Mouse (Mus musculus) layer of hippocampus, postnatal 14 days (tissue): ENCODE data around the gene Zfp36. TPM values are rescaled to one million over a fixed set of nuclear protein-coding genes. Genes with fewer than 3 reads are reported as not detected.

Experiments
- DNase-seq, 2 experiments: peaks; one replicate each; pipeline ENCODE4 v3.0.0; 2021 to 2022; ENCODE audit warnings: low spot score in 2 of 2, mixed read lengths in 1 of 2
- total RNA-seq, 2 experiments: library from RNA; stranded (reverse); gene quantifications; 2 replicates each; pipeline ENCODE4 v1.2.3; 2021

The Zfp36 gene
- total RNA-seq, 2 experiments from 2014 or later = 3.6 to 3.9 TPM

DNA sequence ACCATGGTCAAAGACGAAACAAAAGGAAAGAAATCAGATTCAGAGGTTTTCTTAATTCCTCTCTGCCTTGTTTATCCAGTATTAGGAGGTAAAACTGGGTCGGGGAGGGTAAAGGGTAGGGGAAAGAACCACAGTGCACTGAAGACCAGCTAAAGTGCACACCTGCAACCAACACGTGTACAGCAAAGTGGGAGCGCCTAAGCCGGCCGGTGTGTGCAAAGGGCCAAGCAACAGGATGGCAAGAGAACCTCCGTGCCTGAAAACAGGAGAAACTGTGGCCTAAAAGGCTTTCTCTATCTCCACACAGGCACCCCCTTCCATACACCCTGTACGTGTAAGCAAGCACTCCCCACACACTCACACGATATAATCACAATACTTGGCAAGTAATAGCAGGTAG, 5.1 kb upstream of the Zfp36 start:
- no peak for DNase-seq

DNA sequence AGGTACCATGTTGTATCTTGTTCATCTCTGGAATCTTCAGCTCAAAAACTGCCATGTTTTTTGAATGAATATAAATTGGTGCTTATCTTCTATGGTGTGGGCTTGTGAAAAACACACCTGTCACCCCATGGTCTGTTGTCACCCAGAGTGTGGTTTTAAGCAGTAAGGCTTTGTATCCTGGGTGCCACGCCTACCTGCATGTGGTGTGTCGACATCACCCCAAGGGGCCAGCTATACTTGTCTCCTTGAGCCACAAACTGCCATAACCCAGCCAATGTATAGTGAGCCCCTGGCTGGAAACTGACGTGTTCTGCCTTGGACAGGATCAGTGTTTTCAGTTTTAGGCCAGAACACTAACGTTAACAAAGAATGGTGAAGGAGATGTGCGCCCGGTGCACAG, 4.1 kb upstream of the Zfp36 start:
- DNase-seq = no peak

DNA sequence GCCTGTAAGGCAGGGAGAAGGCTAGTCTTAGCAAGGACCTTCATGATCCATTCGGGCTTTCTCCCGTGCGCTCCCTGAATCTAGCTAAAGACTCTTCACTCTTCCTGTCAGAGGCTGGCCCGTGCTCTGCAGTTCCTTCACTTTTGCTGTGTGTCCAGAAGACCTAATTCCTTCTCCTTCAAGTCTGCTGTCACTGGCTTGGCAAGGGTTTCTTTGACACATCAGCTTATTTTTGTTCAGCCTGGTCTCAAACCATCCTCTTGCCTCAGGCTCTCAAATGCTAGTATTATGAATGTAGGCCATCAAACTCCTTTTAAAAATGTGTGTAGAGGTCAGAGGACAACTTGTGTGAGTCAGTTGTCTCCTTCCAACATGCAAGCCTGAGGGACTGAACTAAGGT, 3.6 kb upstream of the Zfp36 start:
- no peak for DNase-seq

DNA sequence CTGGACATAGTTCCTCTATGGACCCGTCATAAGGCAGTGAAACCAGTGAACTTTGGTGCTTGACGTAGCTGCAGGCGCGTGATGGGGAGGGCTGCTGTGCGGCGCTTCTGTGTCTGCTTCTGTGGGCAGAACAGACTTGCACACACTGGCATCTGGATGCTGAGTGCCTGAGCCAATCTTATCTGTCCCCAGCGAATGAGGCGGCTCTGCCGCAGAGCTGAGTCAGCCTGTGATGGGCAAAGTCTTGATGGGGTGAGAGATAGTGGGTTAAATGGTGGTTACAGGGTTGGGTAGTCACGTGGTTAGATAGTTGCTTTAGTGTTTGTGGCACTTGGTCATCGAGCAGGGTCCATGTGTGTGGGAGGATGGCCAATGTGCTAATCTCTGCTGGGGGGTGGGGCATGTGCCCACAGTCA, 2.9 kb upstream of the Zfp36 start:
- DNase-seq = peak in 1 of 2 experiments; percentile 65

DNA sequence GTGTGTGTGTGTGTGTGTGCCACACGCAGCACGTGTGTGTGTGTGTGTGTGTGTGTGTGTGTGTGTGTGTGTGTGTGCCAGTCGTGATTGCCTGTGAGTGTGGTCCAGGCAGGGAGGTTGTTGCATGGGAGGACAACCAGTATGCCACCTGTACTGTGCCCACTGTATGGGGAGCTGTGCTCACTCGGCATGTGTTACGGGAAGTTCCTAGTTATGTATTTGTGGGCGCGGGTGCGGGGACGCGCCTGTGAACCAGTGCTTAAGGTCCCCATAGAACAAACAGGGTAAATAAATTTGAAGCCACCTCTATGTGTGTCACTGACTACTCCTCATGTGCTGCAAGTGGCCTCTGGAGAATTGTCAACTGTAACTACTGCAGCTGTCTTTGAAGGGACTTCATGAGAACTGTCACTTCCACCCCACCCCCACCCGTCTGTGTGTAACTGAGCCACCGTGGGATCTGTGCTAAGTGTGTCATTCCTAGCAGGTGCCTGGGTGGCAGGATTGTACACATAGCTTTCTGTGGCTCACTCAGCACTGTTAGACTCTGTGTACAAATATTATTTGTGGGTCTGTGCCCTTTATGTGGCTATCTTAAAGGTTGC, 2.4 kb upstream of the Zfp36 start:
- no peak for DNase-seq

DNA sequence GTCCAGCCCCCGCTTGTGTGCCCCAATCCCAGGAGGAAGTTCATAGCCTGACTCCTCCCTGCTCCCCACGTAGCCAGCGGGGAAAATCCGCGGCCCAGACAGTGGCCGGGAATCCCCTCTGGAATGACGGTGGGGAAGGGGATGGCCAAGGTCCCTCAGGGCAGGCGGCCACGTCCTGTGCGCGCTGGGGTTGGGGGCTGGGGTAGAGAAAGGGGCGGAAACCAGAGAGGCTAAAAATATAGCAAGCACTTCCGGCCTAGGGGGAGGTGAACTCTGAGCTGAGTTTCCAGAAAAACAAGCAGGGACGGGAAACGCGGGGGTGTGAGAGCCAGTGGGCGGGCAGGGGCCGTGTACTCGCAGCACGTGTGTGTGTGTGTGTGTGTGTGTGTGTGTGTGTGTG, 1.9 kb upstream of the Zfp36 start:
- DNase-seq = peak in 1 of 2 experiments; percentile 29

DNA sequence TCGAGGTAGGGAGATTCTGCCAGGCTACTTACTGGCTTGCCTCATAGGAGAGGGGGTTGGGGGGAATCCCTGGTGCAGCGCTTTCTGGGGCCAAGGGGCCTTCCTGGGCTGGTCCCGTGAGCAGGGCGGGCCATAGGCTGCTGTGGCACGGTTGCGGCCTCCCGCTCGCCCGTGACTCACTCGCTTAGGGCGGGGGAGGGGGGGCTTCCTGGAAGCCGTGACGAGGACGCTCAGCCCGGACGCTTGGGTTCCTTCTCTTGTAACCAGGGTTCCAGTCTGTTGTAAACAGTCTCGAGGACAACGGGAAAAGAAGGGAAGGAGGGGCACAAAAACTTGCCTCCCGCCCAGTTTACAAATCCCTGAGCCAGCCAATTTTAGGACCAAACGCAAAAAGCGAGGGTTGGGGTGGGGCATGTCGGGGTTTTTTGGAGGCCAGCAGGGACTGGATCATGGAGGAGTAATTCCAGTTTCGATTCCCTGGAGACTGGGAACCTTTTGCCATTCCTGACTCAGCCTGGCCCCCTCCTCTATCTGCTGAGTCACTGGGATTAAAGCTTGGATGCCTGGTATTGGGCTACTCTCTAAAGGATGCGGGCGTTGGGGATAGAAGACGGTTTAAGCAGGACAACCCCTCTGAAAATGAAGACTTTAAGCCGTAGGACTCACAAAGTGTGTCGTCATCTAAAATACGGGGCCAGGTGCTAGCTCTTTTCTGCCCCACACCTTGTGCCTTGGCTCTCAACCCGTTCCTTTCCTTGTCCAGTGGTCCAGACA, 1.2 kb upstream of the Zfp36 start:
- no peak for DNase-seq

DNA sequence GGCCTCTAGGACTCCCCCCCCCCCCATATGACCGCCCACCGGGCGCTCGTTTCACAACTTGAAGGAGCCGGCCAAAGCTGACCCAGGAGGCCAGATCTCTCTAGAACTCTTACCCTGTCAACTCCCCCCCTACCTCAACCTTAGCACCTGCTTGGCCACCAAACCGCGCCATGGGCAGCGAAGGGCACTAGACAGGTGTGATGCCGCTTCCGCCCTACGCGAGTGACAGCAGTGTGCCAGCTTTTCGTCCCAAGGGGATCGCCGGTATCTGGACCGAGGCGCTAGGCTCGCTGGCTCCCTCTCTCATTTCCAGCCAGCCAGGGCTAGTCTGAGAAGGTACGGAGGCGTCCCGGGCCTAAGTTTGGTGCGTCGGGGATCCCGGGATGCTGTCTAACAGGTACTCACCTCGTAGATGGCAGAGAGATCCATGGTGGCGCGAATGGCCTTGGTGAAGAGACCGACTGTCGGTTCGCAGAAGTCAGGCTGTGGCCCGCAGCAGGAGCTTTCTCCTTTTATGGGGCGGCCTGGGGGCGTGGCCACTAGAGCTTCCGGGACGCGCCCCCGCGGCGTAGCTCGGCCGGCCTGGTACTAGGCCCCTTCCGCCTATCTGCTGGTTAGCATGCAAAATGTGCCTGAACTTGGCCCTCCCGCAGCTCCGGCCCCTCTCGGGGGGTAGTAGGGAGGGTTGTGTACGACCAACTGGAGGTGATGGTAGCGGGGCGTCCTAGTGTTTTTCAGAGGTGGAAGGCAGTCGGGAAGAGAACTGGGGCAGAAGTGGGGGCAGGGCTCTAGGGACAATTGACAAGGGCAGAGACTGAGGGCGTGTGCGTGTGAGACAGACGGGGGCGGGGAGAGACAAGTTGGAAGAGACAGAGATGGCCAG, 1.0 kb downstream of the Zfp36 start:
- peak; percentile 81 to 83 for DNase-seq

DNA sequence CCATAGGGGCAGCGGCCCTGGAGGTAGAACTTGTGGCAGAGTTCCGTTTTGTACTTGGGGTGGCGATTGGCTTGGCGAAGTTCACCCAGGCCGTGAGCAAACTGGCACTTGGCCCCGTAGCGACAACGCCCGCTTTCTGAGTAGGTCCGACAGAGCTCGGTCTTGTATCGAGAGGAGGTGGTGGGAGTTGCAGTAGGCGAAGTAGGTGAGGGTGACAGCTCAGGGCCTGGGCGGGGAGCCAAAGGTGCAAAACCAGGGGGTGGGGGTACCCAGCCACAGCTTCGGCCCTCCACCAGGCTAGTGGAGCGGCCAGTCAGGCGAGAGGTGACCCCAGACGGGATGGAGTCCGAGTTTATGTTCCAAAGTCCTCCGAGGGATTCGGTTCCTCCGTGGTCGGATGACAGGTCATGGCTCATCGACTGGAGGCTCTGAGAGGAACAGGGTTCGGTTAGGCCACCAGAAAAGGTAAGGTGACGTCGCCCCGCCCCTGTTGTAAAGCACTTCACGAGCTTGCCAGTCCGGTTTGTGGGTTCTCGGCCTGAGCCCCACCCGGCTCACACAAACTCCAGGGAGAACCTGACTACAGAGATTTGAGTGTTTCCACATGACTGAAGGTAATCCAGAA, 1.9 kb downstream of the Zfp36 start:
- no peak for DNase-seq

DNA sequence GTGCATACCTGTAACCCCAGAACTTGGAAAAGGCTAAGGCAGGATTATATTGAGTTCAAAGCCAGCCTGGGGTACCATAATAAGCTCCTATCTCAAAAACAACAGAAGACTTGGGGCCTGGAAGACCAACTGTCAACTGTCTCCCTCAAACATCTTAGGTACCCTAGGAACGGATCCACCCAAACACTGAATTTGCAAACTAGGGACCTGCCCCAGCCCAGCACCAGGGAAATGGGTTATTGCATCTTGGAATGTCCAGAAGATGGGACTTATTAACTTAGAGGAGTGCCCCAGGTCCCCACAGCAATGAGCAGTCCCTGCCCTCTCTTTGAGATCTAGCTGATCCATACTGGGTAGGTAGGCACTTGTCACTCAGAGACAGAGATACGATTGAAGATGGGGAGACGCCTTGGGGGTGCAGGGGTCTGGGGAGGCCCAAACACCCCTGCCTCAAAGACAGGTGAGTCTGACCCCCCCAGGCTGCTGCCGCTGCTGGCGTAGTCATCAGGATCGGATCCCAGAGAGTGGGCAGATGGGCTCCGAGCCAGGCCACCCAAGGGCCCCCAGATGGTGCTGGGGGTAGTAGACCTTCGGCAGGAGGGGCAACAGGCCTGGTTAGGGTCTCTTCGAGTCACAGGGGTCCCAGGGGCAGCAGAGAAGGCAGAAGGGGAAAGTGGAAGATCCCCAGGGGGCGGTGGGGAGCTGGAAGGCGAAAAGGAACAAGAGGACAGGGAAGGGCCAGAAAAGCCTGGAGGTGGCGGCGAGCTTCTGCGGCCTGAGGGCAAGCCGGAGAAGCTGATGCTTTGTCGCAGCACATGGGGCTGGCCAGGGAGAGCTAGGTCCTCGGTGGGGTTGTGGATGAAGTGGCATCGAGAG, 2.6 kb downstream of the Zfp36 start:
- DNase-seq = no peak

DNA sequence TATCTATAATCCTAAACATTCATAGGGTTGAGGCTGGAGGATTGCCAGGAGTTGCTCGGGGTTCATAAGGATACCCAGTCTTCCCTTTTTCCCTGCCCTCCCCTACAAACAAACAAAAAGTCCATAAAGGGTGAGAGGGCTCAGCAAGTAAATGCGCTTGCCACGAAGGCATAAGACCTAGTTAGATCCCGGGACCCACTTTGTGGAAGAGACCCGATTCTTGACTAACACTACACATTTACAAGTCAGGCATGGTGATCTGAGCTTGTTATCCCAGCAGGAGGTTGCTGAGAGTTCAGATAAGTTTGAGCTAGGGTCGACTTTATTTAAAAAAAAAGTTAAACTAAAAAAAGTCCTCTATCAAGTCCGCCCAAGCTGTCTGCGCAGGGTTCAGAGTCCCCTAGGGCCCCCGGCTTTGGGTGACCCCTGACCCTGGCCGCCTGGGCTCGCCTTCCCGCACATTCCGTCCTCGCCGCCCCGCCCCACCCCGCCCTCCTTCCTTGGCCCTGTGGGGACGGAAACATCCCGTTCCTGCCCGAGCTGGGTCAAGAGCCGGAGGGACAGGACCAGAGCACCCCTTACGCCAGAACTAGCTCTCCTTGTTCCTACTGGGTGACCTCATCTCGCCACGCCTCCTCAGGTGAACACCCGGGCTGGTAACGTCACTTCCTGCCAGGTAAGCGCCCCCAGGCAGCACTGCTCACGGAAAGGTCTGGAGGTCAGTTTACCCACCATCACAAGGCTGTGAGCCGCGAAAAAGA, 3.9 kb downstream of the Zfp36 start:
- DNase-seq = no peak

DNA sequence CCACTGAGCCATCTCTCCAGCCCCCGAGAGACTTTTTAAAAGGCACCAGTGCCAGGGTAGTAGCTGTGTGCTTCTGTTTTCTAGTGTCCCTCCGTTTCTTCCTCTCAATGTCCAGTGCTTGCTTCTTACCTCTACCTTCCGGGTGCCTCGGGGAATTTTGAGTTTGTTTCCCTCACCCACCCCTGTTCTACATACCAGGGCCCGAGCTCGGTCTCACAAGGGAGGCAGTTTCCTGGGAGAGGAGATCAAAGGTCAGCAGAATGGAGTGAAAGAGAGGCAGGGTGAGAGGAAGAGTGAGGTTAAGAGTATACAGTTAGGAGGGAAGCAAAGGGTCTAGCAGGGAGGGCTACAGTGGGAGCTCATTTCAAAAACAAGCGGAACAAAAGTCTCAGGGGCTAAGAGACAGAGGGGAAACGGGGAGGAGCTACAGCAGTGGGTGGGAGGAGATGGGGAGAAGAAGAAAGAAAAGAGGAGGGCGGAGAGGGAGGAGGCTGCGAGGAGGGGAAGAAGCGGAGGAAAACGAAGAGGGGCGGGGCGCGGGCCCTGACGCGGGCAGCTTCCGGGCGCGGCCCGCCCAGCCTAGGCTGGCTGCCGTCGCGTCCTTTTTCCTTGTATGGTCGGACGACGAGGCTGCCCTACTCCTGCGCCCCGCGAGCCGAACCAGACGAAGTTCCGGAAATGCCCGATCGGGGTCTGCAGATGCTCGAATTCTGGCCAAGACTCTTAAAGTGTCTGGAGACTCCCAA, 4.7 kb downstream of the Zfp36 start:
- peak in 1 of 2 experiments; percentile 78 for DNase-seq

DNA sequence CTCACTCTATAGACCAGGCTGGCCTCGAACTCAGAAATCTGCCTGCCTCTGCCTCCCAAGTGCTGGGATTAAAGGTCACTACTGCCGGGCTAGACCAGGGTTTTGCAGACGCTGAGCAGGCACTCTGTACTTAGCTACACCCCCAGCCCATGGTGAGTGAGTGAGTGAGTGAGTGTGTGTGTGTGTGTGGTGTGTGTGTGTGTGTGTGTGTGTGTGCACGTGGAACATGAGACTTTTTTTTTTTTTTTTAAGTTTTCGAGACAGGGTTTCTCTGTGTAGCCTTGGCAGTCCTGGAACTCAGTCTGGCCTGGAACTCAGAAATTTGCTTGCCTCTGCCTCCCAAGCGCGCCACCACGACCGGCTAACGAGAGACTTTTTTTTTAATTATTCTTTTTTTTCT, 5.4 kb downstream of the Zfp36 start:
- DNase-seq = no peak

DNA sequence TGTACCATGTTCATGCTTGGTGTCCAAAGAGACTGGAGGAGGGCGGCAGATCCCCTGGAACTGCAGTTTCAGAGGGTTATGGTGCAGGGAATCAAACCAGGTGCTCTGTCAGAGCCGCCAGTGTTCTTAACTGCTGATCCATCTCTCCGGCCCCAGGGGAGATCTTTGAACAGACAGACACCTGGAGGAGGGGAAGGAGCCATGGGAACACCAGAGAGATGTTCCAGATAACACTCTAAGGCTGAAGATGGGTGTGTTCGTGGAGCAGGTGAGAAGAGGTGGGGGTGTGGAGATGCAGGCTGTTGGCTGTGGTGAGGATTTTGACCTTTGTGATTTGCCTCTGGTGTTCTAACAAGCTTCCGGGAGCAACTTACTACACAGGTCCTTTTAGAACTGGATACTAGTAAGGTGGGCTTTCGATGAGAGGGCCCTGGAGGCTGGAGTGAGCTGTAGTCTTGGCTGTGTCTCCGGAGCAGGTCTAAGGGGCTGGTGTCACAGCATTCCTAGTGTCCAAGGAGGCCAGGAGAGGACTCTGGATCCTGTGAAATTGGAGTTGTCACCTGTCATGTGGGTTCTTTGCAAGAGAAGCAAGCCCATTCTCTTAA, 6.1 kb downstream of the Zfp36 start:
- DNase-seq = no peak

DNA sequence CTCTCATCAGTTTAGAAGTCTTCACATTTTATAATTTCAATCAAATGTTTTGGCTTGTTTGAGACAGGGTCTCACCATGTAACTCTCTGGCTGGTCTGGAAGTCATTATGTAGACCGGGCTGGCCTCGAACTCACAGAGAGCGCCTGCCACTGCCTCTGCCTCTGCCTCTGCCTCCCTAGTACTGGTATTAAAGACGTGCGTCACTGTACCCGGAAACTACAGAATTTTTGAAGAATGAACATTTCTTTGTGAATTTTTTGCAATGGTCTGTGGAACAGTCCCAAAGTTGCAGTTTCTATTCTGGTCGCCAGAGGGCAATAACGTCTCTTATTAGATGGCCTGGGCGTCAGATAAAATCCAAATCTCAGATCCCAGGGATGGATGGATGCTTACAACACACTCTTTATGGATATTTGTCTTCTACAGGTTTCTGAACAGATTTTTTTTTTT, 6.9 kb downstream of the Zfp36 start:
- DNase-seq = peak; percentile 71 to 90

DNA sequence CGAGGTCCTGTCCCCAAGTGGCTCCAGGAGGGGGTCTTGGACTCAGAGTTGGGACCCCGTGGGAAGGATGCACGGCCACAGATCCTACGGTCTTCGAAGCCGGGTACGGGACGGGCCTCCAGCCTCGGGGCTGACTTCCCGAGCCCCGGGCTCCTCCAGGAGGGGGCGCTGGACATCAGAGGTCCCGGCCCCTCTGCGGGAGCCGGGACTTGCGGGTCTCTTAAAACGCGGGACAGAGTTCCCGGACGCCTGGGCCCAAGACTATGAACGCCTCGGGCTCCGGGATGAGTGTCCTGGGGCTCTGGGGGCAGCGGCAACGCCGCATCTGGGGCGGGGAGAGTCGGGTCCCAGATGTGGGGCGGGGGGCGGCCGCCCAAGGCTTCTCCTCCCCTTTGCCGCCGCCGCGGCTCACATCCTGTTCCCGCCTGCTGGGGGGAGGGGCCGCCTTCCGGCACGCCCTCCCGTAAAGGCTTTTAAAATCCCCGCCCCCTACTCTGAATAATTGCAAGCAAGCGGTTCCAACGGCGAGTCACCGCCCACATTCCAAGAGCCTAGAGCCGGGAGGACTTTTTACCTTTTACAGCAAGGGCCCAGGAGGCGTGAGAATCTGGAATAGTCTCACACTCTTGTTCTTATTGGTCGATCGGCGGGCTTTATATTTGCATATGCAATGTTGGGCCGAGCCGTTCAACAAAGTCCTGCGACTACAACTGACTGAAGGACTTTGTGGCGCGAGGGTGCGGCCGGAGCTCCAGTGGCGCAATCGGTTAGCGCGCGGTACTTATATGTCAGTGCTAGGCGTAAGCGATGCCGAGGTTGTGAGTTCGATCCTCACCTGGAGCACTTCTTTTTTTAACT, 7.6 kb downstream of the Zfp36 start, which contains the start of gene Plekhg2:
Gene Plekhg2, minus strand, starts transcription at position 349 of the 858 bp plus-strand sequence.
- DNase-seq = peak; percentile 96

DNA sequence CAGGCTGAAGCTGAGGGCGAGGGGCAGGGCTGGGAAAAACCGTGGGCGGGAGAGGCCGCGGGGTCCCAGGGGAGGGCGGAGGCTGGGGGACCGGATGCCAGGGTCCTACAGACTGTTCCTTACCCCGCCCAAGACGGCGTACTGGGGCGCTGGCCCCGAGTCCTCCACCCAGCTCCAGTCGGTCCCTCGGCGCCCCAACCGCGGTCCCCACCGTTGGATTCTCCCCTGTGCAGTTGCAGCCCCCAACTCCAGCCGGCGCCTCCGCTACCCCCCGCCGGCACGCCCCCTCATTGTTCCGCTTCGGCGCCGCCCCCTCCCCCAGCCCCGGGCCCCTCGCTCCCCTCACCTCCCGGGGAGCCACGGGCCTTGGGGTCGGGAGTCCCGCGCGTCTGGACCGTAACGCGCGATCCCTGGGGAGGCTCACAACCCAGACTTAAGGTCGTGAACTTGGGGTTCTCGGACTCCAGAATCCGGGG, 8.5 kb downstream of the Zfp36 start:
- DNase-seq = no peak
